In the genomic region with DNA sequence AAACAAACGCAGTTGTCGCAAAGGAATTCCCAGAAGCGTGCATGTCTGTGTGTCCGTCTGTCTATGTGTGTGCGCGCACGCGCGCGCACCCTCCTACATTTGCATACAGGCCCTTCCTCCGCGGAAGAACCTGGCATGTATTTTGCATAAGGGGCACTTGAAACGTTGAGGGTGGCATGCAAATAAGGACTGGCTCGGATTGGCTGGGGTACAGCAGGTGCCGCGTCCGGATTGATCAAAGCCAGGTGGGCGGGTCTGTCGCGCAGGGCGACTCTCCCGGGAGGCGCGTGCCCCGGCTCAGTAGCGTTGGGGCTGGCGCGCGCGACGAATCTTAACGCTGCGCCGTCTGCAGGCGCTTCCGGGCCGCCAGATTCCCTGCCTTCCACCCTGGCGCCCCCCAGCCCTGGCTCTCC, we compare ENCODE assay signal across 8 mouse cellular contexts. TPM values are rescaled to one million over a fixed set of nuclear protein-coding genes. Genes with fewer than 3 reads are reported as not detected.
DNase-seq lines count a peak whose midpoint lies in the region; ATAC-seq and TF ChIP-seq lines count a peak whose summit lies in the region.

Gene Pim2 (plus strand): TSS at position 256 of the 413 bp plus-strand sequence.

- H3K27ac ChIP-seq in ES-E14 (ENCODE audit: insufficient read depth, low read depth, low read length, poor library complexity, severe bottlenecking) = peak within 1 kb of the TSS; percentile 18; the same call in 1 of the 2 replicates
- H3K27ac ChIP-seq in forebrain, embryonic 14.5 days (ENCODE audit: low read depth, low read length) = peak within 1 kb of the TSS; percentile 33; the same call in 1 of the 2 replicates
- no peak within 1 kb of the TSS for H3K27ac ChIP-seq in liver, postnatal 0 days (ENCODE audit: low read depth)
- peak within 1 kb of the TSS; percentile 68 for H3K27ac ChIP-seq in neural tube, embryonic 13.5 days (replicated peaks)

- no peak for DNase-seq in ES-E14 (ENCODE audit: low read depth, low spot score)
- DNase-seq in cerebellum, adult 11 months = peak; percentile 84
- DNase-seq in forebrain, embryonic 14.5 days (ENCODE audit: low spot score) = peak; percentile 89
- DNase-seq in heart, postnatal 14 days = peak; percentile 68 to 77
- peak; percentile 79 for DNase-seq in layer of hippocampus, adult 11-12 months (ENCODE audit: low spot score)
- DNase-seq in liver, postnatal 0 days = peak; percentile 85
- DNase-seq in testis, postnatal 10 days (ENCODE audit: low spot score) = peak; percentile 78

- 37% methylated on average over 30 of the region's 38 CpGs for WGBS in forebrain, embryonic 14.5 days
- WGBS in liver, postnatal 0 days (ENCODE audit: insufficient replicate concordance) = 18% methylated on average over 38 of the region's 38 CpGs
- 18% methylated on average over 37 of the region's 38 CpGs for WGBS in neural tube, embryonic 13.5 days

- H3K36me3 ChIP-seq in ES-E14 (ENCODE audit: control insufficient read depth, insufficient read depth, low read length, poor library complexity, severe bottlenecking) = peaks cover 19% of the 10 kb centered on the region
- H3K36me3 ChIP-seq in forebrain, embryonic 14.5 days (ENCODE audit: control insufficient read depth, insufficient read depth, low read length) = peaks cover 14% of the 10 kb centered on the region; the same call in 1 of the 2 replicates
- peaks cover 15% of the 10 kb centered on the region for H3K36me3 ChIP-seq in liver, postnatal 0 days (replicated peaks; ENCODE audit: insufficient read depth, low read length)
- peaks cover 15% of the 10 kb centered on the region for H3K36me3 ChIP-seq in neural tube, embryonic 13.5 days

- no peak for TF ChIP-seq EP300 in liver, postnatal 0 days (IDR thresholded peaks at IDR 0.05; ENCODE audit: low read depth)

- no peaks in the 10 kb centered on the region for H3K27me3 ChIP-seq in forebrain, embryonic 14.5 days (replicated peaks; ENCODE audit: control insufficient read depth, insufficient read depth, low read length)
- H3K27me3 ChIP-seq in liver, postnatal 0 days (ENCODE audit: insufficient read depth, low read length) = no peaks in the 10 kb centered on the region
- H3K27me3 ChIP-seq in neural tube, embryonic 13.5 days = no peaks in the 10 kb centered on the region

- intact Hi-C loops in heart, postnatal 14 days (cut with DNase I) = loop anchor here (5.0 kb wide), 1 partner anchor 36 kb away; the partner anchor contains the start of gene Otud5

- ATAC-seq in forebrain, embryonic 14.5 days = peak; percentile 94
- peak; percentile 96 for ATAC-seq in liver, postnatal 0 days
- peak; percentile 94 for ATAC-seq in neural tube, embryonic 13.5 days (ENCODE audit: low read depth)

- in situ Hi-C loops in ES-E14 (cut with MboI; ENCODE audit: low sequenced_read_pairs in 2 of 2, unreplicated experiment in 2 of 2) = no loop called here

- H3K9me3 ChIP-seq in ES-E14 (ENCODE audit: control insufficient read depth, insufficient read depth, low read depth, low read length) = no peaks in the 10 kb centered on the region
- H3K9me3 ChIP-seq in forebrain, embryonic 14.5 days (replicated peaks; ENCODE audit: control insufficient read depth, low read length) = no peaks in the 10 kb centered on the region
- H3K9me3 ChIP-seq in liver, postnatal 0 days (ENCODE audit: low read length) = no peaks in the 10 kb centered on the region
- H3K9me3 ChIP-seq in neural tube, embryonic 13.5 days = no peaks in the 10 kb centered on the region

- H3K4me3 ChIP-seq in ES-E14 (ENCODE audit: insufficient read depth in 1 of 2, low read depth in 1 of 2, low read length in 2 of 2, poor library complexity in 1 of 2, severe bottlenecking in 1 of 2) = peak within 1 kb of the TSS; percentile 84 to 88
- H3K4me3 ChIP-seq in forebrain, embryonic 14.5 days (ENCODE audit: low read depth, low read length) = peak within 1 kb of the TSS; percentile 45
- peak within 1 kb of the TSS; percentile 52 for H3K4me3 ChIP-seq in liver, postnatal 0 days (ENCODE audit: low read depth, low read length)
- peak within 1 kb of the TSS; percentile 53 for H3K4me3 ChIP-seq in neural tube, embryonic 13.5 days

- TF ChIP-seq CTCF in liver, postnatal 0 days (IDR thresholded peaks at IDR 0.05; ENCODE audit: low read depth) = no peak

- H3K4me1 ChIP-seq in ES-E14 (ENCODE audit: control insufficient read depth in 2 of 2, insufficient read depth in 2 of 2, low read length in 2 of 2, poor library complexity in 1 of 2) = peaks cover 0 to 5% of the 10 kb centered on the region in 2 experiments; a peak in 2 of 4 replicates
- H3K4me1 ChIP-seq in forebrain, embryonic 14.5 days (ENCODE audit: control insufficient read depth, insufficient read depth, low read length) = no peaks in the 10 kb centered on the region
- peaks cover 5% of the 10 kb centered on the region; the same call in 1 of the 2 replicates for H3K4me1 ChIP-seq in liver, postnatal 0 days (ENCODE audit: insufficient read depth)
- H3K4me1 ChIP-seq in neural tube, embryonic 13.5 days (replicated peaks) = peaks cover 22% of the 10 kb centered on the region

- peak within 1 kb of the TSS; percentile 84 for H3K4me2 ChIP-seq in forebrain, embryonic 14.5 days (ENCODE audit: low read length)
- H3K4me2 ChIP-seq in liver, postnatal 0 days (ENCODE audit: low read depth, low read length) = peak within 1 kb of the TSS; percentile 84
- peak within 1 kb of the TSS; percentile 82 for H3K4me2 ChIP-seq in neural tube, embryonic 13.5 days

- H3K9ac ChIP-seq in ES-E14 (ENCODE audit: insufficient read depth, low read depth, low read length, poor library complexity, severe bottlenecking) = peak within 1 kb of the TSS; percentile 83
- peak within 1 kb of the TSS; percentile 63 for H3K9ac ChIP-seq in forebrain, embryonic 14.5 days (ENCODE audit: low read length)
- H3K9ac ChIP-seq in liver, postnatal 0 days (replicated peaks) = peak within 1 kb of the TSS; percentile 55
- peak within 1 kb of the TSS; percentile 74 for H3K9ac ChIP-seq in neural tube, embryonic 13.5 days

TF ChIP-seq in ES-E14, 5 proteins besides CTCF, POLR2A, EP300 and RAD21:
- TF ChIP-seq ZC3H11A (IDR thresholded peaks at IDR 0.05; ENCODE audit: borderline replicate concordance, low read depth, low read length) = no peak
- no peak for TF ChIP-seq ZNF384 (IDR thresholded peaks at IDR 0.05; ENCODE audit: low read depth, low read length)
- no peak for TF ChIP-seq CHD2 (IDR thresholded peaks at IDR 0.05; ENCODE audit: low read depth, low read length)
- no peak for TF ChIP-seq MAFK (IDR thresholded peaks at IDR 0.05; ENCODE audit: insufficient read depth, low read depth, low read length)
- TF ChIP-seq HCFC1 (IDR thresholded peaks at IDR 0.05; ENCODE audit: borderline replicate concordance, insufficient read depth, low read length) = no peak
TF ChIP-seq in ES-E14: peak in this region for 0.

RNA-seq across cellular contexts. Expression of gene Pim2, which starts in this region (rescaled TPM):
- 17.2 and 20.8 TPM in 2 replicates for total RNA-seq in ES-E14 (2012; rRNA removed)
- polyA plus RNA-seq in forebrain, embryonic 14.5 days (2014; fragmentation: Nextera tagmentation; extraction: Ambion mirVana) = 11.3 and 15.1 TPM in 2 replicates
- 1 to 10 TPM; 2.5 to 3.5 TPM for total RNA-seq in heart, postnatal 14 days (2021)
- 3.0 and 3.3 TPM in 2 replicates for polyA plus RNA-seq in liver, postnatal 0 days (2015; fragmentation: Nextera tagmentation; extraction: Ambion mirVana)
- 16.7 and 18.6 TPM in 2 replicates for polyA plus RNA-seq in neural tube, embryonic 13.5 days (2015; fragmentation: Nextera tagmentation; extraction: Ambion mirVana)
